Mouse (Mus musculus) left cerebral cortex, adult 11 months (tissue): ENCODE measurements around the gene Slc5a5.
"Not testable (repeated sequence)": the region's sequence is repeated elsewhere in the genome, so short reads cannot be mapped to it uniquely, and the experiment has no call there.

Experiments
- DNase-seq: peaks from one replicate; pipeline ENCODE4 v3.0.0; 2022; ENCODE audit warnings: low spot score

Gene Slc5a5

GRCm38 (mm10) chr8:70902211-70902610 lies 9.7 kb upstream of the Slc5a5 start:
- DNase-seq: no peak

DNA sequence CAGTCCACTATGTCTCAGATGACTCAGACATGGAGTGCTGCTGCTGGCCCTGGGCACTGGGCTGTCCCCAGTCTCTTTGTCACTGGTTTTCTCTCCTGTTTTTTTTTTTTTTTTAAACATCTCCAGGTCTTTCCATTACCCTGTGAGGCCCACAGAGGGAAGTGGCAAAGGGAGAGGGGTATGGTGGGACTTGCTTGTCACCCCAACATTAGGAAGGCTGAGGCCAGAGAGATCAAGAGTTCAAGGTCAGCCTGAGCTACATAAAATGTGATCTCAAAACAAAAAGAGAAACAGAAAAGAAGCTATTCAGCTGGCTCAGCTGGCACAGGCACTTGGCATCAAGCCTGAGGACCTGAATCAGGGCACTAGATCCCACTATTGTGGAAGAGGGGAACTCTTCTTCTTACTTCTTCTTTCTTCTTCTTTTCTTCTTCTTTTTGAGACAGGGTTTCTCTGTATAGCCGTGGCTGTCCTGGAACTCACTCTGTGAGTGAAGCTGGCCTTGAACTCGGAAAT lies 8.4 kb upstream of the Slc5a5 start:
- no peak for DNase-seq

DNA sequence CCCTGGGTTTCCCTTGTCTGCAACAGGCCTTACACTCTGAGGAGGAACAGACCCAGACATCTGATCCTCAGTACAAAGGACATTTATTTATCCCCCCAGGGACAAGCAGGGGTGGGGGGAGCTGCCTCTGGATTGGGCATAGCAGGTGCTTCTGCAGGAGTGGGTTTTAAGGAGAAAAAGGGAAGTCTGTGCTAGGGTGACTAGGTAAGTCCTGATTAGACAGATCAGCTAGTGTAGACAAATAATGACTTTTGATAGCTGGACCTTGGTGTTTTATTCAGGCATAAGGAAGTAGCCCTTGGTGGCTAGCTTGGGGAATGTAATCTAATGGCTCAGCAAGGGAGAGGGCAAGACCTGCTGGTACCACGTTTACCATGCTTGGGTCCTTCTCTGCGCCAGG lies 6.7 kb upstream of the Slc5a5 start:
- no peak for DNase-seq

- no peak for DNase-seq
Observed at GRCm38 (mm10) chr8:70898661-70899198, 6.2 kb upstream of the Slc5a5 start.

DNA sequence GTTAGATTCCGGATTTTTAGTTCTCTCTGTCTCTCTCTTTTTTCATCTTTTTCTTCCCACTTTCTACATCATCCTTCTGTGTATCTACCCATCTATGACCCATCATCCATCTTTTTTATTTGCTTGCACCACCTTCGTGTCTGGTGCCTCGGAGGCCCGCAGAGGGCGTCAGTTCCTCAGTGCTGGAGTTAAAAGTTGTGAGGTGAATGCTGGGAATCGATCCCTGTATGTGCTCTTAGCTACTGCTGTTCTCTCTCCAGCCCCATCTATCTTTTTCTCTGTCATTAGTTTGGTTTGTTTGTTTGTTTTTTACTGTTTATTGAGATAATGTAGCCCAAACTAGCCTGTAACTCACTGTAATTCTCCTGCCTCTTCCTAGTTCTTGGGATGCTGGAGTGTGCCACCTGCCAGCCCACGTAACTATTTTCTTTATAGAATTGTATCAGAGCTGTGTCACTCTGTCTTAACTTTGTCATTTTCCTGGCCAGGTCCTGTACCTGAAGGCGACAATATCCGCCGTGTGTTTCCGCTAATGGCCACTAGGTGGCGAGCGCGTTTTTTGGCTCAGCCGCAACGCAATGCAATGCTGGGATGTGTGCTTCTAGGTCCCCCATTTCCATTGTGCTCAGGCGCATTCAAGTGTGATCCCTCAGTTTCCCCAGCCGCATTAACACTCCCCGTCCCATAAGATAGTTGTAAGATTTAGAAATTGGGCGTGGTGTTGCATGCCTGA lies 5.3 kb upstream of the Slc5a5 start:
- DNase-seq: peak; percentile 74

- peak; percentile 97 for DNase-seq
Observed at GRCm38 (mm10) chr8:70897021-70897680, 4.6 kb upstream of the Slc5a5 start, which contains the start of gene Rpl18a. Gene Rpl18a, minus strand, starts transcription at chr8:70897412.

DNA sequence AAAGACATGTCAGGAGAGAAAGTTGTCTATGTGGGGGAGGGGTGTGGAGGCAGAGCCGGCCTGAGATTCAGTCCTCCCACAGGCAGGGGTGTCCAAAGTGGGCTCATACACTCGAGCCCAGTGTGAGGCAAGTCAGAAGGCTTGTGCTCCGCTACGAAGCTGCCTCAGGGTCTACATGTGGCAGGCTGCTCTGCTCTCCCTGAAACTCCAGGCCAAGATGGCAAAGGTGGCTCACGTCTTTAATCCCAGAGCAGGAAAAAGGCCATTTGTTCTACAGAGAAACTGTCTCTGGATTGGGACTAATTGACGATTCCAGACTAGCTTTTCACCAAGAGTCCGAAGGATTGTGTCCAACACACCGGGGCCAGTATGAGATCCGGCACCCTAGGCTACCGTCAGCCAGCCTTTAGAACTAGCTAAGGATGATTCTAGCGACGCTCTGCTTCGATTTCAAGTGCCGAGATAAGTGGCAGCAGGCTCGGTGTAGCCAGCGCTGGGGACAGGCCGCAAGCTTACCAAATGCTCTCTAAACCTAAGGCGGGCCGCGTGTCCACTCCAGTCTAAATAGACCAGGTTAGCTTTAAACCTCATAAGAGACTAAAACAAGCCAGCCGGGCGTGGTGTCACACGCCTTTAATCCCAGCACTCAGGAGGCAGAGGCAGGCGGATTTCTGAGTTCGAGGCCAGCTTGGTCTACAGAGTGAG lies 3.9 kb upstream of the Slc5a5 start:
- no peak for DNase-seq

DNA sequence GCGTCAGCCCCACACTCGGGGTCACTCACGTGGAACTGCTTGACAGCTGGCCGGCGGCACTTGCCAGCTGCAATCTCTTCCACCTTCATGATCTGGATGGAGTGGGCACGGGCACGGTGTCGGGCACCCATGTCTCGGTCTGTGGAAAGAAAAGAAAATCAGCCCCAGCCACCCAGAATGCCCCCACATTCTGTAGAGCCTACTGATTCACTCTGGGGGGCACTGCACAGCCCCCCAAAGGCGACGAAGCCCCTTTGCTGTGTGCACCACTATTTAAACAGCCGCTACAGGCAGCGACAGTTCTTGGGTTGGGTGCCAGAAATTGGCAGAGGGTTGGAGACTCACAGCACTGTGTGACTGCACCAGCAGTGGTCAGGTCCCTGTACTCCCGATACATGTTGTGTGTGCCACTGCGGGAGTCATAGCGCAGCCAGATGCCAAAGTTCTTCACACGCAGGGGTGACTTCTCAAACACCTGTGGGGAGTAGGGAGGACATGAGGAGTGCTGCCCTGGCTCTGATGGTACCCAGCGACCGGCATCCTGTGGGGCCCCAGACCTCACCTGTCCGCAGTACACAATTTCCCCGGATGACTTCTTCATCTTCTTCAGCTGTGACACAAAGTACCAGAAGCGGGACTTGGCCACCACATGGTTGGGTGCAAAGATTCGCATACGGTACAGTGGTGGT lies 3.2 kb upstream of the Slc5a5 start:
- DNase-seq: not testable (repeated sequence)

DNA sequence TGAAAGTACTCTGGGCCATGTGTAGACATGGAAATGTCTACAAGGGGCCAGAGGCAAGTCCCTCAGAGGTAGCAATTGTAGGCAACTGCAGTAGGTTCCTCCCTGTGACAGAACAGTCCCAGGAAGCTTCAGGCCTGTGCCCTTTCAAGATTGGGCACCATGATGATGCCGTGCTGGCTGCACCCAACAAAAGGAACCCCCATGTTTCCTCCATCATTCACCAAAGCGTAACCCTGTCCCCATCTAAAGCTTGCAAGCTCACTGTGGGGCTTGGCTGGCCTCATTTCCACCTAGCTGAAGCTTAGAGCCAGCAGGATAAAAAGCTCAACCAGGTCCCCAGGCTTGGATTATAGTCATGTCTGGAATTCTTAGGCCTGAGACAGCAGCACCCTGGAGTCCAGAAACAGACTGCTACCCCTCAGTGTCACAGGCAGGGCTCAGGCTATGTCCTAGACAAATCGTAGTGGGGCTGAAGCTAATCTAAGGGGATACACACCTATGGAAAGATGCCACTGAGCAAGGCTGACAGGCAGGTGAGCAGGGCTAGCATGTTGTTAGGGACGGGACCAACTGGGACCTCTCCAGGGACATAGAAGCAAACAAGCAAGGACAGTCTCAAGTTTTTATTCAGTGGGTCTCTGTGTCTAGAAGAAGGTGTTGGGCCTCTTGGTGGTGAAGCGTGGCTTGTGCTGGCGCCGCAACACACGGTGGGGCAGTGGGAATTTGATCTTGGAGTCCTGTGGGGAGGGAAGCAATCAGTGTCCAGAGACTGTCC lies 2.4 kb upstream of the Slc5a5 start:
- DNase-seq: no peak

DNA sequence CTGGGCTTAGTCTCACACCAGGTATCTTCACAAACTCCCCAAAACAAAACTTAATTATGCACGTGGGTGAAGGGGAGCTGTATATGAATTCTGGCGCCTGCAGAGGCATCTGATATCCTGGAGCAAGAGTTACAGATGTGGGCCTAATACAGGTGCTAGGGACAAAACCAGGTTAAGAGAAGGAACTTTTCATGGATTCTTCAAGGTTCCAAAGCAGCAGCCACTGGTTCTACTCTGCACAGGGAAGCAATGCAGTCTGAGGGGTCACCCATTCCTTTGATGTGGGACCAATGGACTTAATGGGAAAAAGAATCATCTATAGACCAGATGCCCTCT lies 1.8 kb upstream of the Slc5a5 start:
- no peak for DNase-seq

DNA sequence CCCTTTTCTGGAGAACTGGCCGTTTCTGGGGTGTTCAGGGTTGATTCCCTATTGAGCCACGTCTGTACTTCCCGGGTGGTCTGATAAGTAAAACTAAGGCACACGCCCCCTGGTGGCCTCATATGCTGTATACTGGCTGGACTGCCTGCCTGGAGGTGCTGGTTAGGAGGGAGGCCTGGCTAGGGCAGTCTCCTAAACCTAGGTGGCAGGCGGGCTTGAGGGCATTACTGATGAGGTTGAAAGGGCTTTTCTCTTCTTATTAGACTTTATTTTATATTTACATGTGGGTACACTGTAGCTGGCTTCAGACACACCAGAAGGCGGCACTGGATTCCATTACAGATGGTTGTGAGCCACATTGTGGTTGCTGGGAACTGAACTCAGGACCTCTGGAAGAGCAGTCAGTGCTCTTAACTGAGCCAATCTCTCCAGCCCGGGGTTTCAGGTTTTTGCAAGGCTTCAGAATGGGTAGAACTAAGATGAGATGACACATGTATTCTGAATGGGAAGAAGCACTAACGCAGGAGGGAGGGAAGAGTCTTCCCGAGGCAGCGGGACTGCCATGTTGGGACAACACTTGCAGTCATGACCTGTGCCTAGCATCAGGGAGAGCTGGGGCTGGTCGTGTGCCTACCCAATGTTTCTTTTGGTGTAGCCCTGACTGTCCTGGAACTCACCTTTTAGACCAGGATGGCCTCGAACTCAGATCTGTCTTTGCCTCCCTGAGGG lies 1.3 kb upstream of the Slc5a5 start:
- no peak for DNase-seq

DNA sequence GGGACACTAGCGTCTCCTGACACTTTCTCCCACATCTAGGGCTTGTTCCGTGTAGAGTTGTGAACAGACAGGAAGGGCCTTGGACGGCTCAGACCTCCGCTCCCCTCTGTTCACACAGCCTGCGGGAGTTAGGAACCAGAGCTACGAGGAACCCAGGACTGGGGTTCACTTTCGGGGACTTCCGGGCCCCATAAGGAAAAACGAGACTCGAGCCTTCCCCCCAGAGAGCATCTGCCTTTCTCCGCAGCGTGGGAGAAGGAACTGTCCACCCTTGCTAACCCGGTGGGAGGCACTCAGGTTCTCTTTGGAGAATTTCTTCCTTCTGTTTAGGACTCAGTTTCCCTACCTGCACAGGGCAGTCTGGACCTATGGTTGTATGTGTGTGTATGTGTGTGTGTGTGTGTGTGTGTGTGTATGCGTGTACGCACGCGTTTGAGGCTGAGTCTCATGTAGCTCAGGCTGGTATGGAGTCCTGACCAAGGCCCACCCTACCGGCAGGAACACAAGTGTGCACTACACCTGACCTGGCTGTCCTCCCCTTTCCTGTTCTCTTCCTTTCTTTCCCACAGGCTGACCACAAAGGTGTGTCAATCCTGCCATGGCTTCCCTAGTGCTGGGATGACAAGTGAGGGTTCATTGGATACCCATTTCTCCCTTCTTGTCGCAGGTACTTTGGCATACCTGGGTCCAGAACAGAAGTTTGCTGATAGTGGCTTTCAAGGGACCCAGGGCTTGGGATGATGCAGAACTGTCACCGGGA lies 519 bp upstream of the Slc5a5 start:
- DNase-seq: no peak

DNA sequence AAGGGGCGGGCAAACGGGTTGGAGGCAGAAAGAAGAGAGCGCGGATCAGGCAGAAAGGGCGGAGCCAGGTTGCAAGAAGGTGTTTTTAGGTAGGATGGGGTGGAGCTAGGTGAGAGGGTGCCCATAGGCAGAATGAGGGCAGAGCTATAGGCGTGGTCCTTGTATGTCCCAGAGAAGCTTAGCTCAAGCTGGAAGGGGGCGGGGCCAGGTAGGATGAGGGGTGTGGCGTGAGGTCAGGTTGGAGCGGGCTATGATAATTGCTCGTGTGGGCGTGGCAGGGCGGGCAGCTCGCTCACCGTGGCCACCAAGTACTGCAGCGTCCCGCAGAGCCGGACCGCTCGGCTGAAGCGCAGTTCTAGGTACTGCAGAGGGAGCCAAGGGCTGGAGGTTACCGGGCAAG lies 1.2 kb downstream of the Slc5a5 start:
- no peak for DNase-seq

DNA sequence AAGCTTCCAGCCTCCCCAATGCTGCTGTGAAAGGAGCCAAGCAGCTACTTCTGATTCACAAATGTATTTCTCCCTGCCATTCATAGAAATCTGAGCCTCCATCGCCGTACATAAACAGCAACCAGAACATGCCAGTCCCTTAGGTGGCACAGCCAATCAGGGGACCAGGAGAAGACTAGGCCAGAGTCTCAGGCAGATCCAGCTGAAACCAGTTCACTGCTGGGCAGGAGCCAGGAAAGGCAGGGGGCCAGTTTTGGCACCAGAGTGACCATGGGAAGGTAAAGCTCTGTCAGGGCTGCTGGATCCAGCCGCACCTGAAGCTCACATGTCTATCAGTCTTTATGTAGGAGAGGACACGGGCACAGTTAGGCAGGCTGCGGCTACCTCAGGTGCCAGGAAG lies 1.9 kb downstream of the Slc5a5 start:
- no peak for DNase-seq

DNA sequence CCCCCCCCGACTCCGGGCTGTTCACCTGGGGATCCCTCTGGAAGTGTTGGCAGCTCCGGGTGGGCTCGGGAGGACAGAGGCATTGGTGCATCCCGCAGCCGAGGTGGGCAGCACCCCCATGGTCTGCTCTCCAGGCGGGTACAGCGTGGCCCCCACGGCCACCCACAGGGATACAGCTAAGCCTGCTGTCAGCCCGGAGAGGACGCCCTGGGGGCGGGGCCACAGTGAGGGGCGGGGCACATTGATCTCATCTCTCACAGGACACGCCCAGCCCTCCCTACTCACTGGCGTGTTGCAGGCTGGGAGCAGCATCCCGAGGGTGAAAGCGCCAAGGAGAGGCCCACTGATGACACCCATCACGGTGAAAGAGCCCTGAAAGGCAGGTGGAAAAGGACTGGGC lies 4.9 kb downstream of the Slc5a5 start:
- DNase-seq: no peak

DNA sequence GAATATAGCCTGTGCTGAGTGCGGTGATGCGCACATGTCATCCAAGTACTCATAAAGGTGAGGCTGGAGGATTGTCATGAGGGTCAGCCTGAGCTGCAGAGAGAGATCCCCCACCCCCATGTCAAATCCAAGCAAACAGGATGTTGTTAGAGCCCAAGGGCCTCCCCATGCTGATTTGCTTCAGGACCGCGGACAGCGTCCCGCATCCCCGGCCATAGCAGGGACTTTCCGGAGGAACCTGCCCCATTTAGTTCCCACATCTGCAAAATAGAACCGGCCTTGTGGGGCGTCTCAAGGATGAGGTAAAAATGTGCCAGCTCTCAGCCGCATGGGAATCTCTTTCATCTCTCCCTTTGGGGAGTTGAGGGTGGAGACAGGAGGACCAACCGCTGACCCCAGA lies 6.9 kb downstream of the Slc5a5 start:
- no peak for DNase-seq

DNA sequence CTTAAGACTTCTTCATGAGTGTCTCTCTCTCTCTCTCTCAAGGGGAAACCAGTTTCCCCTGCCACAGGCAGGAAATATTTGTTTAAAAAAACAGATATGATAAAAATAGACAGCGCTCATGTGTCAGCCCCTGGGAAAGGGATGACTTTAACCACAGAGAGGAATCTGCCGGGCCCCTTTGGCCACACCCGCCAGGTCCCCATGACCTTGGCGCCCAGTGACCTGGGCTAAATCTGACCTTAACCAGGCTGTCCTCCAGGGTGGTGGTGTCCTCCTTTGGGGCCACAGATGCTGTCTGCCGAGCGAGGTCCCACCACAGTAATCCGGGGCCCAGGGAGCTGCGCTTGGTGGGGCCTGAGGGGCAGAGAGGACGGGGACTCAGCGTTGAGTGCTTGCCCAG lies 7.9 kb downstream of the Slc5a5 start:
- DNase-seq: no peak

DNA sequence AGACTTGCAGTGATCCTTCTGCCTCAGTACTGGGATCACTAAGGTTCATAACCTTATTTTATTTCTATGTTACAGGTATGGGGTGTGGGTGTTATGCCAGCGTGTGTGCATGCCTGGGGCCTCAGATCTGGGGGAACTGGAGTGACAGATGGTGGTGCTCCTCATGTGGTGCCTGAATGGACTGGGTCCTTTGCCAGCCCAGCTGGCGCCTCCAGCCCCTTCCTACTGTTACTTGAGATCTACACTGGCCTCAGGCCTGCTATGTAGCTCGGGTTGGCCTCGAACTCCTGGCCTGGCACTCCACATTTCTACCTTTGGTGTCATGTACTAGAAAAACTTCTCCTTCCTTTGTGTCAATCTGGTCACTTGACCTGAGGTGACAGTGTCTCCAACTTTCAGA lies 8.4 kb downstream of the Slc5a5 start:
- DNase-seq: no peak

DNA sequence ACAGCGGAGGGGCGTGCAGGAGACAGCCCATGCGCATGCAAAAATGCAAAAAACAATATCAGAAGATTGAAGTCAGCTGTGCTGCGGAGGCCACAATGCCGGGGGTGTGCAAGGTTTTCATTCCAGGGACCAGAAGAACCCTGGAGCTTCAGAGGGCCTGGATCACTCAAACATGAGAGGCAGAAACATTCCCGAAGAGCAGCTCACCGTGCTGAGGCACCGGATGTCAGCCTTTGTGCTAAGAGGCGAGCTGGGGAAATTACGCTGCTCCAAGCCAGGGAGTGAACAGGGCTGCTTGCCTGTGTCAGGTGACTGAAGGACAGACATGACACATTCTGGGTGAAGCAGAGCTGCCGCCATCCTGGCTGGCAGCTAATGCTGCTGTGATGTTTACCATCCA lies 12.0 kb downstream of the Slc5a5 start:
- DNase-seq: no peak

- DNase-seq: no peak
Observed at GRCm38 (mm10) chr8:70880126-70880525, 12.4 kb downstream of the Slc5a5 start.
